Mouse (Mus musculus) neural tube, embryonic 12.5 days (tissue): ENCODE measurements around the gene Kansl2. TPM values are rescaled to one million over a fixed set of nuclear protein-coding genes. Genes with fewer than 3 reads are reported as not detected.

Experiments
- ATAC-seq: fragments of 200-750 bp; cut with Nextera tagmentation; 2 replicates; pipeline ENCODE4 v1.8.0; 2017; ENCODE audit warnings: low read depth, mild to moderate bottlenecking, moderate TSS enrichment, moderate library complexity; ENCODE audit not compliant: low FRiP score
- H3K27ac ChIP-seq: fragments of 300-500 bp; sonication (generic); 2 replicates; pipeline ENCODE4 v1.5.1; 2016
- H3K27me3 ChIP-seq: fragments of 300-500 bp; sonication (generic); replicated peaks from 2 replicates; pipeline ENCODE4 v1.6.1; 2016; ENCODE audit warnings: mild to moderate bottlenecking
- H3K36me3 ChIP-seq: fragments of 300-500 bp; sonication (generic); 2 replicates; pipeline ENCODE4 v1.6.1; 2016; ENCODE audit warnings: mild to moderate bottlenecking
- H3K4me1 ChIP-seq: fragments of 300-500 bp; sonication (generic); 2 replicates; pipeline ENCODE4 v1.6.1; 2016
- H3K4me2 ChIP-seq: fragments of 300-500 bp; sonication (generic); replicated peaks from 2 replicates; pipeline ENCODE4 v1.6.1; 2016; ENCODE audit warnings: mild to moderate bottlenecking
- H3K4me3 ChIP-seq: fragments of 300-500 bp; sonication (generic); 2 replicates; pipeline ENCODE4 v1.5.1; 2016
- H3K9ac ChIP-seq: fragments of 300-500 bp; sonication (generic); 2 replicates; pipeline ENCODE4 v1.6.1; 2016; ENCODE audit warnings: mild to moderate bottlenecking
- H3K9me3 ChIP-seq: fragments of 300-500 bp; sonication (generic); 2 replicates; pipeline ENCODE4 v1.6.1; 2016; ENCODE audit warnings: mild to moderate bottlenecking
- WGBS: fragments of 180-500 bp; shearing (Covaris S2); methylation state at CpG from one replicate; pipeline ENCODE4 v1.1.7; 2016; 5-methylcytosine and 5-hydroxymethylcytosine counted together
- microRNA-seq: library from miRNA; unstranded; fragments of <30 nt; microRNA quantifications from one replicate; pipeline ENCODE4, GENCODE M21; 2017
- polyA plus RNA-seq: library from polyadenylated mRNA; unstranded; fragments of >200 nt; fragmentation: Nextera tagmentation; extraction: Ambion mirVana; gene quantifications from 2 replicates; pipeline ENCODE4 v1.2.1, GENCODE M21; 2016

The Kansl2 gene
- polyA plus RNA-seq, 1 experiment from 2014 or later = 183 TPM

GRCm38 (mm10) chr15:98483907-98484886 lies 49.9 kb downstream of the Kansl2 start:
- Histone ChIP-seq H3K4me3 (no peak overlapping the region), H3K4me1 (no peaks in the 10 kb centered on the region), H3K27ac (no peak overlapping the region), H3K27me3 (no peaks in the 10 kb centered on the region), H3K9me3 (no peaks in the 10 kb centered on the region), H3K36me3 (no peaks in the 10 kb centered on the region), H3K4me2 (no peak overlapping the region), H3K9ac (no peak overlapping the region)
- no peak for ATAC-seq
- WGBS = 70% methylated on average over 18 of the region's 18 CpGs

- no peaks in the 10 kb centered on the region for H3K4me1 ChIP-seq
- H3K27me3 ChIP-seq = no peaks in the 10 kb centered on the region
- H3K36me3 ChIP-seq = no peaks in the 10 kb centered on the region
- no peak within 1 kb of the TSS for H3K4me2 ChIP-seq
- H3K4me3 ChIP-seq = no peak within 1 kb of the TSS
- H3K27ac ChIP-seq = no peak within 1 kb of the TSS
- no peak for ATAC-seq
- no peak within 1 kb of the TSS for H3K9ac ChIP-seq
- WGBS = 63% methylated on average over 3 of the region's 3 CpGs
- no peaks in the 10 kb centered on the region for H3K9me3 ChIP-seq
Measured at GRCm38 (mm10) chr15:98482701-98483100, 51.4 kb downstream of the Kansl2 start, which contains the start of gene Lalba. Lalba (minus strand) TSS chr15:98482721.

- no peaks in the 10 kb centered on the region for H3K27me3 ChIP-seq
- no peaks in the 10 kb centered on the region for H3K36me3 ChIP-seq
- ATAC-seq = no peak
- no peak overlapping the region for H3K27ac ChIP-seq
- H3K9me3 ChIP-seq = no peaks in the 10 kb centered on the region
- H3K4me2 ChIP-seq = no peak overlapping the region
- 79% methylated on average over 7 of the region's 7 CpGs for WGBS
- H3K9ac ChIP-seq = no peak overlapping the region
- no peaks in the 10 kb centered on the region for H3K4me1 ChIP-seq
- H3K4me3 ChIP-seq = no peak overlapping the region
Measured at GRCm38 (mm10) chr15:98479568-98480102, 54.4 kb downstream of the Kansl2 start.

GRCm38 (mm10) chr15:98476281-98476680 lies 57.8 kb downstream of the Kansl2 start:
- Histone ChIP-seq H3K9ac (no peak overlapping the region), H3K4me3 (no peak overlapping the region), H3K9me3 (no peaks in the 10 kb centered on the region), H3K27ac (no peak overlapping the region), H3K4me2 (no peak overlapping the region), H3K27me3 (no peaks in the 10 kb centered on the region), H3K36me3 (no peaks in the 10 kb centered on the region), H3K4me1 (no peaks in the 10 kb centered on the region)
- ATAC-seq = no peak
- WGBS = 82% methylated on average over 5 of the region's 5 CpGs

- Histone ChIP-seq H3K27me3 (no peaks in the 10 kb centered on the region), H3K4me3 (no peak overlapping the region), H3K9me3 (no peaks in the 10 kb centered on the region), H3K4me2 (no peak overlapping the region), H3K4me1 (no peaks in the 10 kb centered on the region), H3K27ac (no peak overlapping the region), H3K36me3 (no peaks in the 10 kb centered on the region), H3K9ac (no peak overlapping the region)
- ATAC-seq = no peak
- 58% methylated on average over 10 of the region's 10 CpGs for WGBS
Measured at GRCm38 (mm10) chr15:98475382-98475781, 58.7 kb downstream of the Kansl2 start.

- Histone ChIP-seq H3K27me3 (no peaks in the 10 kb centered on the region), H3K9ac (no peak overlapping the region), H3K36me3 (no peaks in the 10 kb centered on the region), H3K9me3 (no peaks in the 10 kb centered on the region), H3K27ac (no peak overlapping the region), H3K4me3 (no peak overlapping the region), H3K4me2 (no peak overlapping the region), H3K4me1 (no peaks in the 10 kb centered on the region)
- 82% methylated on average over 10 of the region's 10 CpGs for WGBS
- no peak for ATAC-seq
Measured at GRCm38 (mm10) chr15:98474958-98475357, 59.1 kb downstream of the Kansl2 start.

GRCm38 (mm10) chr15:98471539-98471938 lies 62.5 kb downstream of the Kansl2 start:
- Histone ChIP-seq H3K27me3 (no peaks in the 10 kb centered on the region), H3K36me3 (no peaks in the 10 kb centered on the region), H3K9ac (no peak overlapping the region), H3K4me1 (no peaks in the 10 kb centered on the region), H3K27ac (no peak overlapping the region), H3K4me3 (no peak overlapping the region), H3K9me3 (no peaks in the 10 kb centered on the region), H3K4me2 (no peak overlapping the region)
- ATAC-seq = no peak
- WGBS = 91% methylated on average over 13 of the region's 13 CpGs

- 91% methylated on average over 4 of the region's 4 CpGs for WGBS
- H3K27me3 ChIP-seq = no peaks in the 10 kb centered on the region
- H3K4me3 ChIP-seq = no peak within 1 kb of the TSS
- no peaks in the 10 kb centered on the region for H3K4me1 ChIP-seq
- H3K36me3 ChIP-seq = no peaks in the 10 kb centered on the region
- H3K9me3 ChIP-seq = no peaks in the 10 kb centered on the region
- no peak within 1 kb of the TSS for H3K4me2 ChIP-seq
- no peak within 1 kb of the TSS for H3K9ac ChIP-seq
- no peak within 1 kb of the TSS for H3K27ac ChIP-seq
- ATAC-seq = no peak
Measured at GRCm38 (mm10) chr15:98469596-98469995, 64.5 kb downstream of the Kansl2 start, which contains the start of gene OR5BS1P. OR5BS1P (plus strand) TSS chr15:98469896.

Small RNA genes lying within 50 kb of the gene (microRNA-seq; reads per million reads assigned to microRNA genes)
- gene Mir1291 = 1.7 reads per million

Other genes with a start within 250 kb of the Kansl2 start
- gene Zfp641, start 238.1 kb downstream of the Kansl2 start, polyA plus RNA-seq = 2.9 and 3.5 TPM in 2 replicates
- not detected in 2 replicates for gene Olfr285, start 216.9 kb downstream of the Kansl2 start, polyA plus RNA-seq
- gene Olfr284, start 193.3 kb downstream of the Kansl2 start, polyA plus RNA-seq = not detected in 2 replicates
- gene Olfr283, start 153.3 kb downstream of the Kansl2 start, polyA plus RNA-seq = not detected in 2 replicates
- gene Olfr282, start 103.0 kb downstream of the Kansl2 start, polyA plus RNA-seq = not detected in 2 replicates
- gene Olfr281, start 81.7 kb downstream of the Kansl2 start, polyA plus RNA-seq = not detected in 2 replicates
- not detected in 2 replicates for gene OR5BS1P, start 64.4 kb downstream of the Kansl2 start, polyA plus RNA-seq
- gene Lalba, start 51.5 kb downstream of the Kansl2 start, polyA plus RNA-seq = not detected in 2 replicates
- gene Olfr279, start 41.9 kb downstream of the Kansl2 start, polyA plus RNA-seq = not detected in 2 replicates
- gene Ccnt1, start 36.7 kb upstream of the Kansl2 start, polyA plus RNA-seq = 65.7 and 65.8 TPM in 2 replicates
- gene 4930415O20Rik, start 36.7 kb upstream of the Kansl2 start, polyA plus RNA-seq = not detected in 2 replicates
- gene Adcy6, start 75.8 kb upstream of the Kansl2 start, polyA plus RNA-seq = 14.5 and 16.3 TPM in 2 replicates
- 108 and 127 TPM in 2 replicates for gene Cacnb3, start 96.6 kb upstream of the Kansl2 start, polyA plus RNA-seq
- 16.4 and 23.2 TPM in 2 replicates for gene Ddx23, start 128.6 kb upstream of the Kansl2 start, polyA plus RNA-seq
- 7.8 and 9.7 TPM in 2 replicates for gene Rnd1, start 143.2 kb upstream of the Kansl2 start, polyA plus RNA-seq
- 2.1 and 2.3 TPM in 2 replicates for gene Ccdc65, start 173.9 kb upstream of the Kansl2 start, polyA plus RNA-seq
- 7.7 and 8.9 TPM in 2 replicates for gene Fkbp11, start 193.9 kb upstream of the Kansl2 start, polyA plus RNA-seq
- gene Arf3, start 228.9 kb upstream of the Kansl2 start, polyA plus RNA-seq = 69.7 and 77.4 TPM in 2 replicates
- 0.26 and 0.53 TPM in 2 replicates for gene Wnt10b, start 243.9 kb upstream of the Kansl2 start, polyA plus RNA-seq